Mouse (Mus musculus): ENCODE data around the gene Hoxa3.
A peak's percentile ranks its signal among the peaks of the same experiment; 100 is the strongest.

Hoxa3 gene

GRCm38 (mm10) chr6:52219234-52219942, 6.3 kb upstream of the Hoxa3 start:
- DNase-seq (ENCODE audit: low read depth), result peak; percentile 20

DNA sequence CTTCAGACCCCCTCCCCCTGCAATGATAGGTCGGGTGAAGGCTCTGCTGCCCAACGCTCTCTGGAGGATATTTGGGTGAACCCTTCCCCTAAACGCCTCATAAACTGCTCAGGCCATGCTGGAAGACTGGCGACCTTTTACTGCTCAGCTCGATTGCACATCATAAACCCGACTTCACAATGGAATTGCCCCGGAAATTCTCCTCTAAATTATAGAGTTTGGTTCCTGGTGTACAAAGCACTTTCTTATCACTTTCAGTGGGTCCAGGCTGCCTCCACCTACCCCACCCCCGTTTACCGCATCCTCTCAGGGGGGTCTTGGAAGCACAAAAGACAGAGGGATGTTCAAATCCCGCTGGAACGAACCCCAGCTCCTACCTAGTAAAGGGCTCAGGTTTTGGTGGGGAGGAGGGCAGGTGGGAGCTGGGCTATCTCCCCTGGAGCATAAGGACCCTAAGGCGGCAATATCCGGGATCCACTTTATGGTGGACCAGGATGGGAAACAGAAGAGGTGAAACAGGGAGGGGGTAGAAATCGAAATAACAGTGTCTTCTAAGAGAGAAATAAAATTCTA, 5.6 kb upstream of the Hoxa3 start:
- peak; percentile 8 for DNase-seq (ENCODE audit: low read depth)

DNA sequence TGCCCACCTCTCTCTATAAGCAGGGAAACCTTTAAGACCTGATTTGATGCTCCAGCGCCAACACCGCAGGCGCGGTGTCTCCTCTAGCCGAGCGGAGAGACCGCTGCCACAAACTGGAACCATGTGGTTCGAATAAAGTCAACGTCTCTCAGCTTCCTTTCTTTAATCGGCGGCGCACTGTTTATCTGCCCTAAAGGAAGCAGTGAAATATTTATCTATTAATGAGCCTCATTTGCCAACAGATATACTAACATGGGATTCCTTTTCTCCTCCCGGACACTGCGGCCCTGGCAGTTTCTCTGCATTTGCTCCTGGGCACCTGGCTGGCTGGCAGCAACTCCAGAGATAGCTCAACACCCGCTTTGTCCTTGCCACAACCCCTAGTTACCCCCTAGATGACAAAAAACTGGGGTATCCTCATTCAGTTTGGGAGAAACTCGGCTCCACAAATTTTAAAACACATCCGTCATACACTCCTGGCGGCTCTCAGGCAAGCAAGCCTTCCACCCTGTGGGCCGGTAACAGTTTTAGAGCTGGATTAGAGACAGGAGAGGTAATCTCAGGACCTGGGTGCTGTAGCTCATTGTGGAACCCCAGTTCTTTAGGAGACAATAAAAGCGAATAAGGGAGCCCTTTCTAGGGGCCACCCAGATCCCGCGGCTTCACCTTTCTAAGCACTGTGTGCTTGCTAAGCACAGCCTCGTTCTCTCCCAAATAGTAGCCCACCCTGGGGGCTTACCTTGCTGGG, 4.9 kb upstream of the Hoxa3 start:
- peak; percentile 17 for DNase-seq (ENCODE audit: low read depth)

DNA sequence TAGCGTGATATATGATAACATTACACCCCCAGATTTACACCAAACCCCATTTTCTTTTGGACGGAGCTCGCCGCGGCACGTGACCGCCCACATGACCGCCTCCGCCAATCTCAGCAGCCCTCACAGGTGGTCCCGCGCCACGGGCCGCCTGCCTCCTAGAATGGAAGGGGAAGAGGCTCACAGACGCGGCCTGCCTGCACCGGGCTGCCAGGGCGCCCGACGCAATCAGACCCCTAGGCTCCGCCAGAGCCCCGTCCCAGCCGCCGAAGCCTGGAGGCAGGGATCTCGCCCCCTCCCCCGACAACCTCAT, 4.3 kb upstream of the Hoxa3 start:
- DNase-seq (ENCODE audit: low read depth), result peak; percentile 56

DNA sequence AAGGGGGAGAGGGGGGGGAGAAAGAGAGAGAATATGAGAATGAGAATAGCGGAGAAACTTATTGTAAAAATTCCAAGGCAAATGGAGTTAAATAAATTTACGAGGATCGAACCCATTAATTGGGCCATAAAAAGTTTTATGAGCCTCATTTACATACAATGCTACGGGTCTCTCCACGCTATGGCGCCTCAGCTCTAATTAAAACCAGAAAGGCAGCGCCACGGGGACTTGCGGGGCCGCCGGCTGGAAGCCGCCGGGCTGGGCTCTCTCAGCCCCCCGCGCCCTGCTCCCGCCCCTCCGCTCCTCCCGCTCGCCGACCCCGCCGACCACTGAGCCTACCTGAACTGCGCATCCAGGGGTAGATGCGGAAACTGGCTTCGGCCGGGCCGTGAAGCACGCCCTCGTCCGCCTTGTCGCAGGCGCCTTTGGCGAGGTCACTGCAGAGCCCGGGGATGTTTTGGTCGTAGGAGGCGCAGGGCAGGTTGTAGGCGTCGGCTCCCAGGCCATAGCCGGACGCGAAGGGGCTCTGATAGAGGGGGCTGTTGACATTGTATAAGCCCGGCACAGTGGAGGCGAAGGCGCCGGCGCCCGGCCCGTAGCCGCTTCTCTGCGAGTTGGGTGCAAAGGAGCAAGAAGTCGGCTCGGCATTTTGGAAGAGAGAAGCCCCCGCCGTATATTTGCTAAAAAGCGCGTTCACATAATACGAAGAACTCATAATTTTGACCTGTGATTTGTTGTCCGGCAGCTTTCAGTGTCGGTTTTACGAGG, 3.7 kb upstream of the Hoxa3 start:
- no peak for DNase-seq (ENCODE audit: low read depth)

DNA sequence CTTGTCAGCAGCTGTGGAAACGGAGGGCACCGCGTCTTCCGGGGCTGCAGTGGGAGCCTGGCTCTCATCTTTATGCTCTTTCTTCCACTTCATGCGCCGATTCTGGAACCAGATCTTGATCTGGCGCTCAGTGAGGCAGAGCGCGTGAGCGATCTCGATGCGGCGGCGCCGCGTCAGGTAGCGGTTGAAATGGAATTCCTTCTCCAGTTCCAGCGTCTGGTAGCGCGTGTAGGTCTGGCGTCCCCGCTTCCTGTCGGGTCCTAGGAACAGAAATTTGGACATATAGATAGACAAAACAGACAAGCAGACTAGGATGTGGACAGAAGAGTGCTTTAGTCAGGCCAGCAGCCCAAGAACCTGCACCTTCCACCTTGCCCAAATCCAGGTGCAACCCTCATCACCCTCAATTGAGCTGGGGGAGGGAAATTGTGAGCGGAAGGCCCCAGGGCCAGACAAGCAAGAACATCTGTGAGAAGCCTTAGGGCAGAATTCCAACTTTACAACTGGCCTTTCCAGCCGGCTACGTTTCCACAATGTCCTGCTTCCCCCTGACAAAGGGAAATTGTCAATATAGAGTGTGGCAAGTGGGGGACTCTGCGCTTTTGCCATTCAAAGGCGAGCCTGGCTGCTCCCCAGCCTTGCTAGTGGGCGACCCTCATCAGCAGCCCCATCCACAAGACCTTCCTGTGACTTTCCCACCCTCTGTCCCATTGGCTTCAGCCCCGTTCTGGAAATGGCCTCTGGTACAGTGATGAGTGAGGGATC, 2.8 kb upstream of the Hoxa3 start:
- peak; percentile 15 for DNase-seq (ENCODE audit: low read depth)

GRCm38 (mm10) chr6:52215070-52215469, 1.9 kb upstream of the Hoxa3 start:
- DNase-seq (ENCODE audit: low read depth), result peak; percentile 6

DNA sequence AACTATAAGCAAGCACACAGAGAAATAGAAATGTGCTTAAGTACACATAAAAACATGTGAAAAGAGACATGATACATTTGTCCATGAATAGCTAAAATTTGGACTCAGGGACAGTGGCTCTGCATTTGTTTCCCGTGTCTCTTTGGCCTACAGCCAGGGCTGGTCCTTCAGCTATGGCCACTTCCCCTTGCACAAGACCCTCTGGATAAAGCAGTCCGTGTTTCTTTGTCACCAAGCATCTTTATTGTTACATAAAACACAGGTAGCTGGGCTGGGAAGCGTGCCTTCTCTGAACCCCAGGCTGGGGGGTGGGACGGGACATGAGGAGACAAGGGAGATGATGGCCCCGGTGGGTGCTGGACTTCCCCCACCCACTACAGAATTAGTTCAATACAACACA, 1.1 kb upstream of the Hoxa3 start:
- no peak for DNase-seq (ENCODE audit: low read depth)

- peak; percentile 55 for DNase-seq (ENCODE audit: low read depth)
Observed at GRCm38 (mm10) chr6:52212556-52213118, 499 bp downstream of the Hoxa3 start.

DNA sequence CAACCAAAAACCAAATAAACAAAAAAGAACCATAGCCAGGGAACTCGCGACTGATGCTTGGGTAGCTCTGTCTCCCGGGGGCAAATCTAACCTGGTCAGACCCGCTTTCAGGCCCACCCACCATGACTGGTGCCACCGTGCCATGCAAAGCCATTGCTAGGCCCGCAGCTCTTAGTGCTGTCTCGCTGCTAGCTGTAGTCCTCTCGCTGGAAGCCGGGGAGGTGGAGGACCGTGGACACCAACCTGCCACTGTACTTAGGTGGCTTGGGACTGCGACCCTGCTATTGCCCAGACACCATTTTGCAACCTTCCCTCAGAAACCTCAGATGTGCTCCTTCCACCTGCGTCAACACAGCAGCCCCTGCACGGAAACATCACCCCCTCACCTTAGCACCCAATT, 1.2 kb downstream of the Hoxa3 start:
- peak; percentile 35 for DNase-seq (ENCODE audit: low read depth)

DNA sequence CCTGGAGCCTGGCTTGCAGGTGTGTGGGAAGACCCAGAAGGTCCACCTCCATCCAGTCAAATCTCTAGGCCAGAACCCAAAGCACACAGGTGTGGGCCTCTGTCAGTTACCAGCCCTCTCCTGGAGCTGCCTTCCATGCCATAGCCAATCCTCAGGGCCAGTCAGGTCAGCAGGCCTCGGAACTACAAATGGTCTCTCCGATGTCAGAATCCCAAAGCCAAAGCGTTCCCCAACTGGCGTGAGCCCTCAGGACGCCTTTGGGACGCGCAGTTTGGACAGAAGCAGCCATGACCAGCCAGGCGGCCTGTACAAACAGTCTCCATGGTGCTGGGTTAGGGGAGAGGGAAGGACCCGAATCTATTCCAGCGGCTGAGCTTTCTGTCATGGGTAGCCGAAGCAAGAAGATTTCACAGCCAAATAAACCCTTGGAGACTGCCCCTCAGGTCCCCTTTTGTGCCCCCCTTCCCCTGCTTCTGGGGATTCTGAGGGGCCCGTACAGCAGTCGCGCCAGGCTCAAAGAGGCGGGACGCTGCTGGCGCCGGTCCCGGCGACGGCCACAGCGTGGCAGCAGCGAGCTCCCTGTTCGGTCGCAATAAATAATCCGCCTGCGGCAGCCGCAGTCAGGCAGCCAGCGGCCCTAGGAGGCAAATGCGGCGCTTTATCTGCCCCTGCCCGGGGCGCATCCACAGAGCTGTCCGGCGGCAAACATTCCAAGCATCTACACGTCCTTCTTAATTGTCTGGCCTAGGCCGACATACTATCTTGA, 1.8 kb downstream of the Hoxa3 start:
- DNase-seq (ENCODE audit: low read depth), result peak; percentile 75

GRCm38 (mm10) chr6:52209685-52210046, 3.5 kb downstream of the Hoxa3 start:
- no peak for DNase-seq (ENCODE audit: low read depth)

DNA sequence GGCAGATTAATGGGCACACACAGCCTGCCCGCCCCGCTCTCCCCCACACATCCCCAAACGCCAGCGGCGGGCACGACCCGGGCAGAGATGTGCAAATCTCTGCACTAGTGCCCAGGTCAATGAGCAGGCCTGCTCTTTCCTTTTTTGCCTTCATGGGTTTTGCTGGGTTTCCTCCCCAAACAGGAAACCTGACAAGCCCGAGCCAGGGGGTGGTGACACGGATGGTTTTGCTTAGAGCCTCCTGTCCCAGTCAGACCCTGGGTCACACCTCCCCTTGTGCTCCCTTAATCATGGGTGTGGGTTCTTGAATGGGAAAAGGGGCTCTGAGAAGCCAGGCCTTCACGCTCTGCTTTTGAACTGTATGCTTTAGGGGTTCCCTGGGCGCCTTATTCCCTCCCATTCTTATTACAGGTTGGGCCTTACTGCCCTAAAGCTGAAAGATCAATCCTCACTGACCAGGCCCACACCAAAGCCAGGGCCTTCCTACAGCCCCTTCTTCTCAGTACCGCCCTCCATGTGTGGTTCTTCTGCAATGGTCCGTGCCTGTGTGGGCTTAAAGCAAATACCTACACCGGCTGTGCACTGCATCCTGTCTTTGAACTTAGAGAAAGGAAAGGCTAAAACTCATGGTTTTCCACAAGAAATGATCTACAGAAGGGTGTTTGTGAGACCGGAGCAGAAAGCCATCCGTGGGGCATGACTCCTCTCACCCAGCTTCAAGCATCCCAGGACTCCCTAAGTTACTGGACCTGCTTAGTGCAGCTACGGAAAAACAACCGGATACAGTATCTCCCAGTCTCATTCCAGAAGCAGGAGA, 4.1 kb downstream of the Hoxa3 start:
- DNase-seq (ENCODE audit: low read depth), result peak; percentile 10

DNA sequence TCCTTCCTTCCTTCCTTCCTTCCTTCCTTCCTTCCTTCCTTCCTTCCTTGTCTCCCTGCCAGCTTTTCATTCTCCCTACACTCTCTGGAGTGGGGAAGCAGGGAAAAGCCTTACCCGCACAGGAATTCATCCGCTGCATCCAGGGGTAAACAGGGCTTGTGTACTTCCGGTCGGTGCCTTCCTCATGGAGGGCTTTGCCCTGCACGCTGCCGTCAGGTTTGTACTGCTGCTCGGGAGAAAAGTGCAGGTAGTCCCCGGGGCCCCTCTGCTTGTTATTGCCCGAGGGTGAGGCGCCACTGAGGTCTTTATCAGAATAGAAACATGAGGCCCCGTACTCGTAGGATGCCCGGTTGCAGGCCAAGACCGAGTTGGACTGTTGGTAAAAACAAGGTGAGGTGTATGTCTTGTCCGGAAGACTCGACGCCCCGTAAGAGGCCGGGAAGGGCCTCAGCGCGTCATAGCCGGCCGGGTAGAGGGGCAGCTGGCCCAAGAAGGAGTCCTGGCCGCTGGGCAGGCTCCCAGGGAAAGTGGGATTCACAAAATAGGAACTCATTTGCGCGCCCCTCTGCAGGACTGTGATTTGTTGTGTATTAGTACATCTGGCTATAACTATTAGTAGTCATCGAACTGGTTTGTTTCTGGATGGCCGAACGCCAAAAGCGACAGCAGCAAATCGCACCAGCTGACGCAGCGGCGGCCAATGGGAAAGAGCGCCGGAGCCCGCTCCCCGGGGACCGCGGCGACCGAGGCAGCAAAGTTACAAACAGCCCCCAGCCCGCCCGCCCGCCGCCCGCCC, 4.9 kb downstream of the Hoxa3 start, which contains the start of gene Hoxa6:
TSS of gene Hoxa6 (minus strand) at position 651 of the 796 bp plus-strand sequence.
- no peak for DNase-seq (ENCODE audit: low read depth)

DNA sequence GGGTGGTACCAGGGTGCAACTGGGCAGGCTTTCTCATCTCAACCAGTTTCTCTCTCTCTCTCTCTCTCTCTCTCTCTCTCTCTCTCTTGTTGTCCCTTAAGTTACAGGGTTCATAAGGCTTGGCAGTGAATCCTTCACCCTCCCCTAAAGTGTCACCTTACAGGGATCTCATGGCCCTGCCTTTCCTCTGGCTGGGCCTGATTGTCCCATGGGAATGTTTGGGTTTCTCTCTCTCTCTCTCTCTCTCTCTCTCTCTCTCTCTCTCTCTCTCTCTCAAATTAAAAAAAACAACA, 5.5 kb downstream of the Hoxa3 start:
- no peak for DNase-seq (ENCODE audit: low read depth)

DNA sequence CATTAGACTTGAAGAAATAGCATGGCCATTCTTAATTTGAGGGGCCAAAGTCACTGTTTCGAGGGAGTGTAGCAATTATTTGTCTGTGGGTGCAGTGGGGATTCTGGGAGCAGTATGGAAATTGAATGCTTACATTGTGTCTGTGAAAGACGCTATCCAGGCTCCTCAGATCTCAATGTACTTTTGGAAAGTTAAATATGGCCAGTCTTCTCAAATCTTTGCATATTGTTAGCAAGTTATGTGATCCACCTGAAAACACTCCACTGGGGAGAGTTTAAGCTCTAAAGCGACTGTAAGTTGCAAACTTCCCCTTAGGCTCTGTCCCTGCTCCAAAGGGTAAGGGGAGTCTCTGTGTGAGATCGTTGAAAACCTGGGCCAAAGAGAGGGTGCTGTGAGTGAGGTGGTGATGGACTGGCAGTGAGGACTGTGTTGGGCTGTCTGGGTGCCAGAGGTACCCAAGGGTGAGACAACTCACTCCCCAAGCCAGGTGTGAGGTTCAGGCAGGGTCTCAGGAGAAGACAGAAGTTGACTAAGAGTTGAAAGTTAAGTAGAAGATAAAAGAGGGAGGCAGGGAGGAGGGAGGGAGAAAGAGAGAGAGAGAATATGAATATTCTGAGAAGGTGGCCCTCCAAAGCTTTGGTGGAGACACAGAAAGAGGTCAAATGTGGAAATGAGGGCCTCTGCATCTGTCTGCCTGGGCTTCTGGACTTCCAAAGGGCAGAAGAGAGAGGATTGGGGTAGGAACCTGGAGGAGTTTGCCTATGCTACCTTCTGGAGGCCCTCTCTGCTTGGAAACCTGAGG, 6.1 kb downstream of the Hoxa3 start:
- no peak for DNase-seq (ENCODE audit: low read depth)

DNA sequence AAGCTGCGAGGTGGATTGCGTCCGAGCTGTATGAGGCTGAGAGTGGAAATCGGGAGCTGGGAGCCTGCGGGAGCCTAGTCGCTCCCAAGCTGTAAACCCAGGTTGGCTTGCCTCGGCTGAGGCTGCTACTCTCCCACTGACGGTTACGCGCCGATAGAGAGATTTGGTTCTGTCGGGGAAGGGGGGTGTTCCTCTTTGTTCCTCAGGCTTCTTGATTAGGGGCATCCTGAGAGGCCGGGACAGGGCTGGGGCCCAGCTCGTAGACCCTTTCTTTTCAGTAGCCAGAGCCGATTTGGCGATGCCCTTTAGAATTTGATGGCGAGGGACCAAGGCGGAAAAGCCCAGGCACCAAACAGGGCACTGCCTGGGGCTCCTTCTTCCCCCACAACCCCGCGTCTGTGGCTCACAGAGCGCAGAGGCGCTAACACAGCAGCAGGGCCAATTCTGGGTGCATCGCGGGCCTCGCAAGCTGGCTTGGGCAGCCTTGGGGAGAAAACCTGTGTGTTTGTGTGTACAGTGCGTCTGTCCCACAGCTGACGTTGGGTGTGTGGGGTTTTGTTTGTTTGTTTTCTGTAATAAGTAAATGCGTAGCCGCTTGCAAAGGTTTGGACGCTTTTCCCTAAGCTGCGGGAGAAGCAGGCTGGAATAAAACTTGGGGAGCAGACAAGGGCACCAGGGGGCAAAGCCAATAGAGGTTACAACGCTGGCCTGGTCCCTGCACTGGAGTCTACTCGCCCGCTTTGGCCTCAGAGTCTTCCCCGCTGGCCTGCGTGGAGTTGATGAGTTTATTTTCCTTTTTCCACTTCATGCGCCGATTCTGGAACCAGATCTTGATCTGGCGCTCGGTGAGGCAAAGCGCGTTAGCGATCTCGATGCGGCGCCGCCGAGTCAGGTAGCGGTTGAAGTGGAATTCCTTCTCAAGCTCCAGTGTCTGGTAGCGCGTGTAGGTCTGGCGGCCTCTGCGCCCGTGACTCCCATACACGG, 7.2 kb downstream of the Hoxa3 start:
- no peak for DNase-seq (ENCODE audit: low read depth)

All from induced T-regulatory cell, adult 2 months (primary cell).